ENCODE assay signal across 8 mouse cellular contexts in the genomic region with DNA sequence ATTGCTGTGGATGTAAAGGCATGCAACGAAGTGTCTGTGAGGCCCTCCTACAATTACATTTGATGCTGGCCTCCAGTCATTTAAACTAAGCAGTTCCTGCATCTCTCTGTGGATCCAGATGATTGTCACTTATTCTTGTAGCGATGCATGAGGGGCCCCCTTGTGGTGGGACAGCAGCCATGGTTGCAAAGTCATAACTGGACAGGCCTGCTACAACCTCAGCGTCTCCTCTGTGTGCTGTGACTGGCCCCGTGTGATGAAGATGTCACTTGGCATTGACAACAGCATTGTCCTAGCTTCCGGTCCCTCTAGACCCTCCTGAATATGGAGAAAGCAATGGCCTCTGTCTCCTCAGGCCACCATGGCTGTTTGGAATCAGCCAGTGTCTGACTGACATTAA.
DNase-seq lines count a peak whose midpoint lies in the region; ATAC-seq and TF ChIP-seq lines count a peak whose summit lies in the region.

No protein-coding gene starts in this region.

- no peak overlapping the region for H3K9ac ChIP-seq in hindbrain, embryonic 11.5 days (ENCODE audit: low read depth, low read length)
- no peak overlapping the region for H3K9ac ChIP-seq in hindbrain, embryonic 13.5 days
- H3K9ac ChIP-seq in MEL (ENCODE audit: control insufficient read depth, low read depth, low read length, poor library complexity, severe bottlenecking): no peak overlapping the region
- no peak overlapping the region for H3K9ac ChIP-seq in midbrain, embryonic 14.5 days (replicated peaks; ENCODE audit: low read length)

- H3K79me2 ChIP-seq in MEL (ENCODE audit: control insufficient read depth, insufficient read depth, low read length, poor library complexity): no peaks in the 10 kb centered on the region

- TF ChIP-seq POLR2A in MEL (IDR thresholded peaks at IDR 0.05; ENCODE audit: control insufficient read depth in 1 of 2, insufficient read depth in 1 of 2, low read depth in 1 of 2, low read length in 2 of 2, poor library complexity in 1 of 2): no peak
- TF ChIP-seq POLR2A in cerebellum, adult 2 months (IDR thresholded peaks at IDR 0.05; ENCODE audit: borderline replicate concordance, insufficient read depth, low read length): no peak

- peak in 2 of 3 experiments; percentile 35 to 57; a peak in 4 of 6 replicates for TF ChIP-seq CTCF in MEL (IDR thresholded peaks at IDR 0.05 in 2 of 3, conservative IDR thresholded peaks at IDR 0.05 in 1 of 3; ENCODE audit: control insufficient read depth in 1 of 3, insufficient read depth in 1 of 3, low read depth in 2 of 3, low read length in 3 of 3, poor library complexity in 1 of 3, severe bottlenecking in 1 of 3)
- peak; percentile 76 for TF ChIP-seq CTCF in cerebellum, adult 2 months (IDR thresholded peaks at IDR 0.05; ENCODE audit: borderline replicate concordance, insufficient read depth, low read depth, low read length)

- TF ChIP-seq EP300 in MEL (IDR thresholded peaks at IDR 0.05; ENCODE audit: low read depth in 1 of 2, low read length in 2 of 2): no peak

- 80% methylated on average over 5 of the region's 5 CpGs for WGBS in hindbrain, embryonic 11.5 days
- 81% methylated on average over 5 of the region's 5 CpGs for WGBS in hindbrain, embryonic 13.5 days
- 34% methylated on average over 5 of the region's 5 CpGs for WGBS in cerebellum, adult 2 months
- 54% methylated on average over 5 of the region's 5 CpGs for WGBS in midbrain, embryonic 14.5 days

- H3K27ac ChIP-seq in hindbrain, embryonic 11.5 days (ENCODE audit: low read depth, low read length): no peak overlapping the region
- H3K27ac ChIP-seq in hindbrain, embryonic 13.5 days: no peak overlapping the region
- H3K27ac ChIP-seq in MEL (ENCODE audit: control insufficient read depth, low read depth, low read length): no peak overlapping the region
- no peak overlapping the region for H3K27ac ChIP-seq in cerebellum, adult 2 months (ENCODE audit: insufficient read depth, low read length)
- H3K27ac ChIP-seq in midbrain, embryonic 14.5 days (replicated peaks; ENCODE audit: low read depth, low read length): peak overlapping the region; percentile 9; the same call in 1 of the 2 replicates

- peak; percentile 4 for TF ChIP-seq RAD21 in MEL (IDR thresholded peaks at IDR 0.05; ENCODE audit: low read depth, low read length)

- H3K4me1 ChIP-seq in hindbrain, embryonic 11.5 days (replicated peaks; ENCODE audit: control insufficient read depth, insufficient read depth, low read length): no peaks in the 10 kb centered on the region
- peaks cover 11% of the 10 kb centered on the region for H3K4me1 ChIP-seq in hindbrain, embryonic 13.5 days (replicated peaks)
- H3K4me1 ChIP-seq in MEL (ENCODE audit: control insufficient read depth in 1 of 2, insufficient read depth in 2 of 2, low read length in 2 of 2): peaks cover 0 to 3% of the 10 kb centered on the region in 2 experiments; a peak in 1 of 4 replicates
- H3K4me1 ChIP-seq in cerebellum, adult 2 months (ENCODE audit: control insufficient read depth, insufficient read depth, low read length): no peaks in the 10 kb centered on the region
- no peaks in the 10 kb centered on the region for H3K4me1 ChIP-seq in midbrain, embryonic 14.5 days (ENCODE audit: control insufficient read depth, insufficient read depth, low read length)

- H3K4me3 ChIP-seq in hindbrain, embryonic 11.5 days (ENCODE audit: low read depth, low read length): no peak overlapping the region
- no peak overlapping the region for H3K4me3 ChIP-seq in hindbrain, embryonic 13.5 days
- H3K4me3 ChIP-seq in MEL (ENCODE audit: control insufficient read depth in 1 of 2, insufficient read depth in 1 of 2, low read depth in 2 of 2, low read length in 2 of 2): no peak overlapping the region
- no peak overlapping the region for H3K4me3 ChIP-seq in cerebellum, adult 2 months (replicated peaks; ENCODE audit: insufficient read depth, low read depth, low read length)
- no peak overlapping the region for H3K4me3 ChIP-seq in midbrain, embryonic 14.5 days (replicated peaks; ENCODE audit: low read depth, low read length)

- intact Hi-C loops in gastrocnemius, postnatal 36 days (cut with DNase I): loop anchor here (2.0 to 10.0 kb wide), 3 partner anchors 186 to 386 kb away; a partner anchor contains a TSS

- no peaks in the 10 kb centered on the region for H3K9me3 ChIP-seq in hindbrain, embryonic 11.5 days (ENCODE audit: control insufficient read depth, low read length)
- H3K9me3 ChIP-seq in hindbrain, embryonic 13.5 days: no peaks in the 10 kb centered on the region
- H3K9me3 ChIP-seq in MEL (replicated peaks; ENCODE audit: insufficient read depth, low read length): no peaks in the 10 kb centered on the region
- H3K9me3 ChIP-seq in midbrain, embryonic 14.5 days (ENCODE audit: control insufficient read depth, low read length): no peaks in the 10 kb centered on the region

- DNase-seq in hindbrain, embryonic 11.5 days (ENCODE audit: low spot score): peak; percentile 53
- DNase-seq in MEL (ENCODE audit: low read depth, low spot score): peak; percentile 23
- DNase-seq in cerebellum, adult 2 months: peak; percentile 73 to 74
- DNase-seq in gastrocnemius, postnatal 36 days: peak; percentile 41 to 71
- peak; percentile 34 to 69 for DNase-seq in layer of hippocampus, adult 18-20 months (ENCODE audit: low spot score in 2 of 2)
- DNase-seq in midbrain, embryonic 14.5 days: peak; percentile 78
- peak; percentile 16 for DNase-seq in thymus, postnatal 0 days (ENCODE audit: low spot score)

- H3K4me2 ChIP-seq in hindbrain, embryonic 11.5 days (replicated peaks; ENCODE audit: low read depth, low read length): no peak overlapping the region
- no peak overlapping the region for H3K4me2 ChIP-seq in hindbrain, embryonic 13.5 days
- H3K4me2 ChIP-seq in midbrain, embryonic 14.5 days (ENCODE audit: low read length): no peak overlapping the region

- H3K36me3 ChIP-seq in hindbrain, embryonic 11.5 days (ENCODE audit: control insufficient read depth, insufficient read depth, low read length): no peaks in the 10 kb centered on the region
- H3K36me3 ChIP-seq in hindbrain, embryonic 13.5 days: peaks cover 29% of the 10 kb centered on the region
- H3K36me3 ChIP-seq in MEL (ENCODE audit: control insufficient read depth in 1 of 2, insufficient read depth in 2 of 2, low read length in 2 of 2): no peaks in the 10 kb centered on the region
- peaks cover 10% of the 10 kb centered on the region for H3K36me3 ChIP-seq in midbrain, embryonic 14.5 days (ENCODE audit: control insufficient read depth, insufficient read depth, low read length)

- no peak for ATAC-seq in hindbrain, embryonic 11.5 days (ENCODE audit: low FRiP score)
- no peak for ATAC-seq in hindbrain, embryonic 13.5 days (ENCODE audit: low FRiP score)
- ATAC-seq in midbrain, embryonic 14.5 days (ENCODE audit: low FRiP score, low TSS enrichment): peak; percentile 19; the same call in 1 of the 2 replicates

- H3K27me3 ChIP-seq in hindbrain, embryonic 11.5 days (ENCODE audit: control insufficient read depth, insufficient read depth, low read length): no peaks in the 10 kb centered on the region
- no peaks in the 10 kb centered on the region for H3K27me3 ChIP-seq in hindbrain, embryonic 13.5 days
- H3K27me3 ChIP-seq in MEL (ENCODE audit: control insufficient read depth in 1 of 2, insufficient read depth in 2 of 2, low read length in 2 of 2): no peaks in the 10 kb centered on the region
- H3K27me3 ChIP-seq in cerebellum, adult 2 months (ENCODE audit: control insufficient read depth, insufficient read depth, low read length): no peaks in the 10 kb centered on the region
- H3K27me3 ChIP-seq in midbrain, embryonic 14.5 days (ENCODE audit: control insufficient read depth, insufficient read depth, low read length): no peaks in the 10 kb centered on the region

TF ChIP-seq in MEL, 35 proteins besides CTCF, POLR2A, EP300 and RAD21:
- TF ChIP-seq JUND (IDR thresholded peaks at IDR 0.05; ENCODE audit: low read depth, low read length) (no peak), GATA1 (IDR thresholded peaks at IDR 0.05; ENCODE audit: low read depth, low read length) (no peak), GABPA (IDR thresholded peaks at IDR 0.05; ENCODE audit: low read depth, low read length) (no peak), ETS1 (IDR thresholded peaks at IDR 0.05; ENCODE audit: low read depth, low read length) (no peak), SMC3 (IDR thresholded peaks at IDR 0.05; ENCODE audit: low read depth, low read length) (peak; percentile 43), MAZ (IDR thresholded peaks at IDR 0.05; ENCODE audit: low read depth, low read length) (no peak)

Comparison
In these comparisons a context has a peak if more than half of its experiments do, and no peak if none do; other contexts are left out.
1. DNase-seq: peak in every context shown above with its lines; median percentile 78 in midbrain, embryonic 14.5 days; 74 in cerebellum, adult 2 months; 56 in gastrocnemius, postnatal 36 days; 53 in hindbrain, embryonic 11.5 days; 52 in layer of hippocampus, adult 18-20 months; 23 in MEL; 16 in thymus, postnatal 0 days.